Mouse (Mus musculus) midbrain, embryonic 11.5 days (tissue): ENCODE results near the gene Slc25a36. TPM values are rescaled to one million over a fixed set of nuclear protein-coding genes. Genes with fewer than 3 reads are reported as not detected.

Experiments
- ATAC-seq: fragments of 200-750 bp; cut with Nextera tagmentation; 2 replicates; pipeline ENCODE4 v1.8.0; 2017; ENCODE audit warnings: moderate TSS enrichment, moderate library complexity; ENCODE audit not compliant: low FRiP score
- DNase-seq: peaks from one replicate; pipeline ENCODE4 v3.0.0; 2015; ENCODE audit warnings: low spot score; ENCODE audit errors: missing footprints
- H3K27ac ChIP-seq: fragments of 300-500 bp; sonication (generic); 2 replicates; pipeline ENCODE4 v1.5.1; 2014; ENCODE audit warnings: low read depth, low read length
- H3K27me3 ChIP-seq: fragments of 300-500 bp; sonication (generic); 2 replicates; pipeline ENCODE4 v1.6.1; 2014; ENCODE audit warnings: mild to moderate bottlenecking, low read length, moderate library complexity, mixed read lengths; ENCODE audit not compliant: control insufficient read depth, insufficient read depth
- H3K36me3 ChIP-seq: fragments of 300-500 bp; sonication (generic); 2 replicates; pipeline ENCODE4 v1.6.1; 2014; ENCODE audit warnings: mild to moderate bottlenecking, low read length, moderate library complexity, mixed read lengths; ENCODE audit not compliant: control insufficient read depth, insufficient read depth
- H3K4me1 ChIP-seq: fragments of 300-500 bp; sonication (generic); 2 replicates; pipeline ENCODE4 v1.6.1; 2014; ENCODE audit warnings: low read length; ENCODE audit not compliant: control insufficient read depth, insufficient read depth
- H3K4me2 ChIP-seq: fragments of 300-500 bp; sonication (generic); 2 replicates; pipeline ENCODE4 v1.6.1; 2014; ENCODE audit warnings: mild to moderate bottlenecking, moderate library complexity
- H3K4me3 ChIP-seq: fragments of 300-500 bp; sonication (generic); 2 replicates; pipeline ENCODE4 v1.5.1; 2014; ENCODE audit warnings: low read depth, low read length
- H3K9ac ChIP-seq: fragments of 300-500 bp; sonication (generic); 2 replicates; pipeline ENCODE4 v1.6.1; 2014; ENCODE audit warnings: low read length
- H3K9me3 ChIP-seq: fragments of 300-500 bp; sonication (generic); 2 replicates; pipeline ENCODE4 v1.6.1; 2016; ENCODE audit warnings: low read length; ENCODE audit not compliant: control insufficient read depth
- WGBS: fragments of 180-500 bp; shearing (Covaris S2); extraction: QIAGEN DNeasy Blood & Tissue Kit; methylation state at CpG from one replicate; pipeline ENCODE4 v1.1.7; 2014; 5-methylcytosine and 5-hydroxymethylcytosine counted together
- polyA plus RNA-seq: library from polyadenylated mRNA; unstranded; fragments of >200 nt; fragmentation: Nextera tagmentation; extraction: Ambion mirVana; gene quantifications from 2 replicates; pipeline ENCODE4 v1.2.1, GENCODE M21; 2014

The Slc25a36 gene
- polyA plus RNA-seq, 1 experiment from 2014 or later = 81.4 TPM

DNA sequence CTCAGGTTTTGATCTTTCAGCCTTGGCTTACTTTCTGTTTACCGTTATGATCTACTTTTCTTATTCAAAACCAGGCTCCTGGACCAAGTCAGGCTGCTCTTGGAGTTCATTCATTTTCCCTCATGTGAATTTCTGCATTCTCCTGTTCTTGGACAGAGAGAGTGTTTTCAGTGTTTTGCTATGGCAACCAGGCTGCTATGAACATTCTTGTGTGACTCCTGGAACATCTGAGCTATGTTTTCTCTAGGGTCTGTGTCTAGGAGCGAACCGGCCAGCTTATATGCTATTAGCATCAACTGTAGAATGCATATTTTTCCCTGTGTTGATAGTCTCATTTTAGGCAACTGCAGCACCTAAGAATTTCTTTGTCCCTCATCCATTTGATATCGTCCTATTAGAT lies 45.1 kb downstream of the Slc25a36 start:
- Histone ChIP-seq H3K9me3 (no peaks in the 10 kb centered on the region), H3K4me3 (no peak overlapping the region), H3K9ac (no peak overlapping the region), H3K4me2 (no peak overlapping the region), H3K27ac (no peak overlapping the region), H3K4me1 (peaks cover 6% of the 10 kb centered on the region), H3K36me3 (no peaks in the 10 kb centered on the region), H3K27me3 (no peaks in the 10 kb centered on the region)
- ATAC-seq (no peak), DNase-seq (peak; percentile 81)
- 70% methylated on average over 4 of the region's 4 CpGs for WGBS

DNA sequence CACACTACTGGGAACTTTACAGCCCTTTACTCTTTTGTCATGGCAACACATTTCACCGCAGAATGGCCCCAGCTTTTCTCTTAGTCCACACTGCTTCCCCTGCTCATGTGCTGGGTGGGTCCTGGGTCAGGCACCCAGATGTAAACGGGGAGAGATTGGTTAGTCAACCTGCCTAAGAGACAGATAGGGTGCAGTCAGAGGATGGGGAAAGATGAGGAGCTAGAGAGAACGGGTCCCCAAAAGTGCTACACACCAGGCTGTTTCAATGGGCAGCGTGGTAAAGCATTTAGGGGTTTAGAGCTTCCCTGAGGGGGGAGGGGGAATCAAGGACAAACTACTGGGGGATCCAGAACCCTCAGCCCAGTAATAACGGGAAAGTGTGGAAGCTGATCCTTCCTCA lies 45.7 kb downstream of the Slc25a36 start:
- ATAC-seq (no peak), DNase-seq (peak; percentile 75)
- Histone ChIP-seq H3K4me2 (no peak overlapping the region), H3K27me3 (no peaks in the 10 kb centered on the region), H3K4me1 (peaks cover 6% of the 10 kb centered on the region), H3K4me3 (no peak overlapping the region), H3K27ac (no peak overlapping the region), H3K9me3 (no peaks in the 10 kb centered on the region), H3K36me3 (no peaks in the 10 kb centered on the region), H3K9ac (no peak overlapping the region)
- 58% methylated on average over 5 of the region's 5 CpGs for WGBS

DNA sequence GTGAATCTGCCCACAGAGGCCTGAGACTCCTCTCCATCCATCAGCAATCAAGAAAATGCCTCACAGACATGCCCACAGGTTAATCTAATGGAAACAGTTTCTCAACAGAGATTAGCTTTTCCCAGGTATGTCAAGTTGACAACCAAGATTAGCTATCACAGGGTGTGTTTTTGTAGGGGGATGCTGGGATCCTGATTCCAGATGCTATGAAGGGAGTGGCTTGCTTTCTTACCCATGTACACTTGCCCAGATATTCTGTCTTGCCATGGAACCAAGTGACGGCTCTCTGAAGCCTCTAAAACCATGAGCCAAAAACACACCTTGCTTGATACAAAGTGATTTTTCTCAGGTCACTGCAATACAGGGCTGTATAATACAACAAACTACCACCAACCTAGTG lies 46.8 kb downstream of the Slc25a36 start:
- Histone ChIP-seq H3K27me3 (no peaks in the 10 kb centered on the region), H3K4me1 (peaks cover 6% of the 10 kb centered on the region), H3K36me3 (no peaks in the 10 kb centered on the region), H3K9me3 (no peaks in the 10 kb centered on the region), H3K4me3 (no peak overlapping the region), H3K9ac (no peak overlapping the region), H3K27ac (no peak overlapping the region), H3K4me2 (no peak overlapping the region)
- no peak for ATAC-seq
- DNase-seq = peak; percentile 65
- 93% methylated on average over 1 of the region's 1 CpGs for WGBS

DNA sequence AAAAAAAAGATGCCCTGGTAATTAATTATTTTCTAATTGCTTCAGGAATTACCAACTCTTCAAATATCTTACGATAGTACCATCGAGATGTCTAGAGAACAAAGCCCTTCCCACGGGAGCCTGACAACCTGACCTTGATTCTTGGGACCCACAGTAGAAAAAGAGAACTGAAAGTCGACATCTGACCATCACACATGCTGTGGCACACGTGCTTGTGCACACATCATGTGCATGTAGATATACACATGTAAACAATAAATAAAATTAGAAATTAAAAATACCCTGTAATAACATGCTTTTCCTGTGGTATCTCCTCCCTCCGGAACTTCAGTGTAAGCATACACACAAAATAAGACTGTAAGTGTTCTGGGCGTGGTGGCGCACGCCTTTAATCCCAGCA lies 49.3 kb downstream of the Slc25a36 start:
- DNase-seq (no peak), ATAC-seq (no peak)
- Histone ChIP-seq H3K4me2 (no peak overlapping the region), H3K36me3 (no peaks in the 10 kb centered on the region), H3K9me3 (no peaks in the 10 kb centered on the region), H3K4me1 (peaks cover 4% of the 10 kb centered on the region; the same call in 1 of the 2 replicates), H3K4me3 (no peak overlapping the region), H3K27ac (no peak overlapping the region), H3K9ac (no peak overlapping the region), H3K27me3 (no peaks in the 10 kb centered on the region)
- 92% methylated on average over 9 of the region's 9 CpGs for WGBS

DNA sequence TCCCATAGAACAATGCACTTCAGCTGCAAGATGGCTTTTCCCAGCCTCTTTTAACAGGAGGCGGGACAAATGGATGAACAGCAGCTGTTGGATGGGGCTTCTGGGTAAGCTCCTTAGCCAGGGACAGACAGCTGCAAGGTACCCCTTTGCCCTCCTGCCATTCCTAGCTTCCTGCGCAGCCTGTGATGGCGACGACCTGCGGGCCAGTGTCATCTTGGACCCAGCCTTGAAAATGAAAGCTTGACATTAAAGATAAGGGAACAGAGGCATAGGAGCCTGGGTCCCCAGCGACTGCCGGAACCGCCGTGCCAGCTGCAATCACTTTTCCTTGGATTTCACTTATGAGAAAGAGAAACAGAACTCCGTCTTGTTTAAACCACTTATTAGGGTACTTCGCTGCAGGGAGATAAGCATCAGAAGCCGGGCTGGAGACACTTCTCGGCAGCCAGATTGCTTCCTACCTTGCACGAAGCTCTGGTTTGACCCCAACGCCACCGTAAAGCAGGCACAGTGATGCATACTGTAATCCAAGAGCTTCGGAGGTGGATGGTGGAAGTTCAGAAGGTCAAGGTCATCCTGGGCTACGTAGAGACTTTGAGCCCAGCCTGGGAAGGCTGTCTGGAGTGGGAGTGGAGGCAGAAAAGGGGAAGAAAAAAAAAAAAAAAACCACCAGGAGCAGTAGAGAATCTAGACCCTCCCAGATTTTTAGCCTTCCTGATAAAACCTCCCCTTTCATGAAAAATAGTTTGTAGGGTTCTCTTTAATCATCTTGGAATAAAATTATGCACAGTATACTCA lies 54.2 kb downstream of the Slc25a36 start:
- no peaks in the 10 kb centered on the region for H3K27me3 ChIP-seq
- peak overlapping the region; percentile 37 for H3K27ac ChIP-seq
- no peak overlapping the region for H3K9ac ChIP-seq
- WGBS = 67% methylated on average over 18 of the region's 18 CpGs
- no peak overlapping the region for H3K4me3 ChIP-seq
- ATAC-seq = peak; percentile 60
- no peak for DNase-seq
- no peak overlapping the region for H3K4me2 ChIP-seq
- no peaks in the 10 kb centered on the region for H3K9me3 ChIP-seq
- no peaks in the 10 kb centered on the region for H3K36me3 ChIP-seq
- peaks cover 7% of the 10 kb centered on the region for H3K4me1 ChIP-seq

DNA sequence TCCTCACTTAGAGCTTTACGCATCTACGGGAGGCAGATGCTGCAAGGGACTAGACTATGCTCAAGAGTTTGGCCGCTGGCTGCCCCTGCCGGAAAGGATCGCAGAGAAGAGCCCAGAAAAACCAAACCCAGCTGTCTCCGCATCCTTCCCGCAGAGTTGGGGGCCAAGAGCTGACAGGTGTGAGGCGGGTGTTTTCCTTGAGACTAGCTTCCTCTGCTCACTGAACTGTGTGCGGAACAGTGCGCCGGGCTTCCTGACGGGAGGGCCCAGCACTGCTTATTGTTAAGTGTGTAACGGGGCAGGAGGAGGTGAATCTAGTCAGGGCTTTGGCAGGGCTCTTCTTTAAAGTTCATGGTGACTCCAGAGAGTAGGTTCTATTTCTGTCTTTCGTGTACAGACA lies 55.1 kb downstream of the Slc25a36 start:
- H3K9ac ChIP-seq = no peak overlapping the region
- H3K27me3 ChIP-seq = no peaks in the 10 kb centered on the region
- DNase-seq (peak; percentile 91), ATAC-seq (peak; percentile 28; the same call in 1 of the 2 replicates)
- no peak overlapping the region for H3K4me3 ChIP-seq
- no peak overlapping the region for H3K4me2 ChIP-seq
- peak overlapping the region; percentile 37; the same call in 1 of the 2 replicates for H3K27ac ChIP-seq
- 53% methylated on average over 14 of the region's 14 CpGs for WGBS
- H3K9me3 ChIP-seq = no peaks in the 10 kb centered on the region
- H3K36me3 ChIP-seq = no peaks in the 10 kb centered on the region
- H3K4me1 ChIP-seq = peaks cover 11% of the 10 kb centered on the region

DNA sequence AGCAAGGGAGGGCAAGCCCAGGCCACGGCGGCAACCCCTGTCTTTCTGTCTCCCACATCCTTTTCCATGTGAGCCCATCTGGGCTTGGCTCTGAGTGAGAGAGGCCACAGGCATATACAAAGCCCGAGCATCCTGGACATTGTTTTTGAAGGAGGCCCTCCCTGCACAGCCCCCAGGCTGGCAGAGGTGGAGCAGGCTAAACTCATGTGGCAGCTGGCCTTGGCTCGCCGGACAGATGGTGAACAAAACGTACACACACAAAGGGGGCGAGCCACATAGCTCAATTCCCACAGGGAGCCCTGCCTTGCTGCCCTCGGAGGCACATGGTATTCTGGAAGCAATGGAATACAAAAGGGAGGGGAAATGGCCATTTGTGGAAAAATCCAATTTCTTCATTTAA lies 59.8 kb downstream of the Slc25a36 start:
- Histone ChIP-seq H3K9me3 (no peaks in the 10 kb centered on the region; the same call in 1 of the 2 replicates), H3K4me1 (peaks cover 6% of the 10 kb centered on the region), H3K27me3 (no peaks in the 10 kb centered on the region), H3K9ac (no peak overlapping the region), H3K36me3 (no peaks in the 10 kb centered on the region), H3K4me3 (no peak overlapping the region), H3K4me2 (no peak overlapping the region), H3K27ac (peak overlapping the region; percentile 52)
- WGBS = 38% methylated on average over 8 of the region's 8 CpGs
- peak; percentile 90 for DNase-seq
- peak; percentile 91 for ATAC-seq

DNA sequence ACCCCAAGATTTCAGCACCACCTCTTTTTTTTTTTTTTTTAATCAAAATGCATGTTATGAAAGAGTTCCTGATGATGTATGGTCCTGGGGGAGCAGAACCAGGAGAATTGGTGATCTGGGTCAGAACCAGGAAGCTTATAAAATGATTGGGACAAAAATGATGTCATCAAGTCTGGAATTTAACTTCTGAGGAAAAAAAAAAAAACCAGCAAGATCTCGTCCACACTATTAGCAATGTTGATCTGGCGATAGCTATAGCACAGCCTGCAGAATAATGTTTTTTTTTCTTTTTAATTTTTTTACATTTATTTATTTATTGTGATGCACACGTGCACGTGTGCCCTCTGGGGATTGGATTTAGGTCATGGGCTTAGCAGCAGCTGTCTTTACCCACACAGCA lies 64.7 kb downstream of the Slc25a36 start:
- Histone ChIP-seq H3K4me3 (no peak overlapping the region), H3K27ac (no peak overlapping the region), H3K36me3 (no peaks in the 10 kb centered on the region), H3K4me2 (no peak overlapping the region), H3K9me3 (no peaks in the 10 kb centered on the region; the same call in 1 of the 2 replicates), H3K9ac (no peak overlapping the region), H3K27me3 (no peaks in the 10 kb centered on the region), H3K4me1 (peaks cover 3% of the 10 kb centered on the region)
- 92% methylated on average over 4 of the region's 4 CpGs for WGBS
- no peak for DNase-seq
- ATAC-seq = no peak

DNA sequence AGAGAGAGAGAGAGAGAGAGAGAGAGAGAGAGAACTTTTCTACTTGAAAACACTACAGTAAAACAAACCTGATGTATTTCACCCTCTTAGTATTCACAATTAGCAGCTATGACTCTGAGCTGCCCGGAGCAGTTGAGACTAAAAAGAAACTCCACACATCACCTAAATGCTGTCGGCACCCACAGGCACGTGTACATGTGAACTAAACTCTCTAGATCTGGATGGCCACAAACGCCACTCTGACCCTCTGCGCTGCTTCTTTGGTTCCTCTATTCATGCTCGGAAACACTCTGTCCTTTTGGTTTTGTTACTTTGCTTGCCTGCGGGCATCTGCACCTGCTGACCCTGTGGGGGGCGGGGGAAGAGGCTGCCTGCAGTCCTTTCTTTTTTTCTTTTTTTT lies 69.3 kb downstream of the Slc25a36 start:
- WGBS = 75% methylated on average over 8 of the region's 8 CpGs
- ATAC-seq (no peak), DNase-seq (no peak)
- H3K27ac ChIP-seq = no peak overlapping the region
- peaks cover 3% of the 10 kb centered on the region; the same call in 1 of the 2 replicates for H3K4me1 ChIP-seq
- H3K4me2 ChIP-seq = no peak overlapping the region
- no peak overlapping the region for H3K9ac ChIP-seq
- no peaks in the 10 kb centered on the region for H3K36me3 ChIP-seq
- H3K9me3 ChIP-seq = no peaks in the 10 kb centered on the region
- no peak overlapping the region for H3K4me3 ChIP-seq
- no peaks in the 10 kb centered on the region for H3K27me3 ChIP-seq
